Mouse (Mus musculus): ENCODE data around the gene Tmem125. TPM values are rescaled to one million over a fixed set of nuclear protein-coding genes. Genes with fewer than 3 reads are reported as not detected.

The Tmem125 gene
- polyA plus RNA-seq (2012; rRNA removed; ENCODE audit: low replicate concordance), result 13.6 and 13.7 TPM in 2 replicates

GRCm38 (mm10) chr4:118543592-118544260 lies at the start of gene Tmem125:
Gene Tmem125, minus strand, starts transcription at chr4:118544044.

GRCm38 (mm10) chr4:118526408-118527334 lies 17.2 kb downstream of the Tmem125 start, which contains the start of gene 2610528J11Rik:
Gene 2610528J11Rik, plus strand, starts transcription at chr4:118526999.

Other genes with a start within 250 kb of the Tmem125 start
- 25.6 and 37.1 TPM in 2 replicates for gene Szt2, start 134.8 kb downstream of the Tmem125 start, polyA plus RNA-seq (2012; rRNA removed; ENCODE audit: low replicate concordance)
- 18.0 and 34.9 TPM in 2 replicates for gene Med8, start 134.7 kb downstream of the Tmem125 start, polyA plus RNA-seq (2012; rRNA removed; ENCODE audit: low replicate concordance)
- gene Elovl1, start 116.0 kb downstream of the Tmem125 start, polyA plus RNA-seq (2012; rRNA removed; ENCODE audit: low replicate concordance), result 173 and 250 TPM in 2 replicates
- gene Cdc20, start 106.7 kb downstream of the Tmem125 start, polyA plus RNA-seq (2012; rRNA removed; ENCODE audit: low replicate concordance), result 5.6 and 9.2 TPM in 2 replicates
- gene Mpl, start 86.5 kb downstream of the Tmem125 start, polyA plus RNA-seq (2012; rRNA removed; ENCODE audit: low replicate concordance), result 0.07 and 0.18 TPM in 2 replicates
- 48.7 and 75.0 TPM in 2 replicates for gene Tie1, start 54.0 kb downstream of the Tmem125 start, polyA plus RNA-seq (2012; rRNA removed; ENCODE audit: low replicate concordance)
- gene 2610528J11Rik, start 17.0 kb downstream of the Tmem125 start, polyA plus RNA-seq (2012; rRNA removed; ENCODE audit: low replicate concordance), result 8.1 and 9.7 TPM in 2 replicates
- gene Cfap57, start 76.7 kb upstream of the Tmem125 start, polyA plus RNA-seq (2012; rRNA removed; ENCODE audit: low replicate concordance), result 0.16 TPM in 1 of 2 replicates, not detected in the other
- 9.8 and 13.4 TPM in 2 replicates for gene Ebna1bp2, start 76.8 kb upstream of the Tmem125 start, polyA plus RNA-seq (2012; rRNA removed; ENCODE audit: low replicate concordance)
- gene Olfr62, start 114.9 kb upstream of the Tmem125 start, polyA plus RNA-seq (2012; rRNA removed; ENCODE audit: low replicate concordance), result not detected in 2 replicates
- 0.23 TPM in 1 of 2 replicates, not detected in the other for gene Olfr1342, start 148.7 kb upstream of the Tmem125 start, polyA plus RNA-seq (2012; rRNA removed; ENCODE audit: low replicate concordance)
- not detected in 2 replicates for gene Olfr1341, start 159.5 kb upstream of the Tmem125 start, polyA plus RNA-seq (2012; rRNA removed; ENCODE audit: low replicate concordance)
- gene Olfr1340, start 176.1 kb upstream of the Tmem125 start, polyA plus RNA-seq (2012; rRNA removed; ENCODE audit: low replicate concordance), result not detected in 2 replicates
- not detected in 2 replicates for gene Olfr1339, start 188.1 kb upstream of the Tmem125 start, polyA plus RNA-seq (2012; rRNA removed; ENCODE audit: low replicate concordance)
- gene Olfr1338, start 214.7 kb upstream of the Tmem125 start, polyA plus RNA-seq (2012; rRNA removed; ENCODE audit: low replicate concordance), result not detected in 2 replicates
- gene Olfr1337, start 238.5 kb upstream of the Tmem125 start, polyA plus RNA-seq (2012; rRNA removed; ENCODE audit: low replicate concordance), result not detected in 2 replicates